Mouse (Mus musculus) intestine, embryonic 14.5 days (tissue): ENCODE results near the gene Ppdpf. TPM values are rescaled to one million over a fixed set of nuclear protein-coding genes. Genes with fewer than 3 reads are reported as not detected.

Source experiments
- ATAC-seq: fragments of 200-750 bp; cut with Nextera tagmentation; replicated peaks from 2 replicates; pipeline ENCODE4 v1.8.0; 2017; ENCODE audit warnings: low read depth, moderate number of reproducible peaks, moderate TSS enrichment, moderate library complexity; ENCODE audit not compliant: low FRiP score, low TSS enrichment
- DNase-seq: peaks from one replicate; pipeline ENCODE4 v3.0.0-alpha.2; 2018; ENCODE audit warnings: low spot score
- H3K27ac ChIP-seq: fragments of 300-500 bp; sonication (generic); 2 replicates; pipeline ENCODE4 v1.5.1; 2014; ENCODE audit warnings: low read depth, mild to moderate bottlenecking, control low read depth
- H3K27me3 ChIP-seq: fragments of 300-500 bp; sonication (generic); replicated peaks from 2 replicates; pipeline ENCODE4 v1.6.1; 2014; ENCODE audit warnings: low read length, control low read depth; ENCODE audit not compliant: control insufficient read depth, insufficient read depth
- H3K36me3 ChIP-seq: fragments of 300-500 bp; sonication (generic); 2 replicates; pipeline ENCODE4 v1.6.1; 2014; ENCODE audit warnings: low read length, control low read depth; ENCODE audit not compliant: control insufficient read depth, insufficient read depth
- H3K4me1 ChIP-seq: fragments of 300-500 bp; sonication (generic); replicated peaks from 2 replicates; pipeline ENCODE4 v1.6.1; 2014; ENCODE audit warnings: low read length, control low read depth, mixed read lengths; ENCODE audit not compliant: control insufficient read depth, insufficient read depth
- H3K4me2 ChIP-seq: fragments of 300-500 bp; sonication (generic); 2 replicates; pipeline ENCODE4 v1.6.1; 2014; ENCODE audit warnings: low read length
- H3K4me3 ChIP-seq: fragments of 300-500 bp; sonication (generic); 2 replicates; pipeline ENCODE4 v1.5.1; 2014; ENCODE audit warnings: low read depth, low read length, control low read depth, mixed read lengths
- H3K9ac ChIP-seq: fragments of 300-500 bp; sonication (generic); 2 replicates; pipeline ENCODE4 v1.6.1; 2014; ENCODE audit warnings: mild to moderate bottlenecking, low read length
- H3K9me3 ChIP-seq: fragments of 300-500 bp; sonication (generic); 2 replicates; pipeline ENCODE4 v1.6.1; 2016; ENCODE audit warnings: low read length, control low read depth; ENCODE audit not compliant: control insufficient read depth
- WGBS: fragments of 180-500 bp; shearing (Covaris S2); extraction: QIAGEN DNeasy Blood & Tissue Kit; methylation state at CpG from one replicate; pipeline ENCODE4 v1.1.7; 2014; 5-methylcytosine and 5-hydroxymethylcytosine counted together
- polyA plus RNA-seq: library from polyadenylated mRNA; unstranded; fragments of >200 nt; fragmentation: Nextera tagmentation; extraction: Ambion mirVana; gene quantifications from 2 replicates; pipeline ENCODE4 v1.2.1, GENCODE M21; 2014

The Ppdpf gene
- polyA plus RNA-seq, 1 experiment from 2014 or later = 350 TPM

GRCm38 (mm10) chr2:181193044-181193443, 6.0 kb downstream of the Ppdpf start:
- no peak for DNase-seq
- H3K9me3 ChIP-seq = no peaks in the 10 kb centered on the region
- ATAC-seq = no peak
- peaks cover 8% of the 10 kb centered on the region for H3K4me1 ChIP-seq
- no peak overlapping the region for H3K4me3 ChIP-seq
- no peaks in the 10 kb centered on the region for H3K27me3 ChIP-seq
- no peak overlapping the region for H3K9ac ChIP-seq
- 75% methylated on average over 3 of the region's 3 CpGs for WGBS
- peaks cover 9% of the 10 kb centered on the region for H3K36me3 ChIP-seq
- H3K4me2 ChIP-seq = no peak overlapping the region
- H3K27ac ChIP-seq = no peak overlapping the region

GRCm38 (mm10) chr2:181196628-181197300, 9.7 kb downstream of the Ppdpf start:
- Histone ChIP-seq H3K9ac (no peak overlapping the region), H3K4me2 (no peak overlapping the region), H3K4me1 (no peaks in the 10 kb centered on the region), H3K4me3 (no peak overlapping the region), H3K27me3 (no peaks in the 10 kb centered on the region), H3K36me3 (no peaks in the 10 kb centered on the region), H3K27ac (no peak overlapping the region), H3K9me3 (no peaks in the 10 kb centered on the region)
- WGBS = 79% methylated on average over 4 of the region's 4 CpGs
- ATAC-seq (no peak), DNase-seq (no peak)

- H3K36me3 ChIP-seq = no peaks in the 10 kb centered on the region
- H3K4me1 ChIP-seq = no peaks in the 10 kb centered on the region
- H3K27ac ChIP-seq = no peak overlapping the region
- 55% methylated on average over 3 of the region's 3 CpGs for WGBS
- no peak overlapping the region for H3K4me3 ChIP-seq
- H3K9ac ChIP-seq = no peak overlapping the region
- no peak for DNase-seq
- ATAC-seq = no peak
- no peaks in the 10 kb centered on the region for H3K27me3 ChIP-seq
- no peak overlapping the region for H3K4me2 ChIP-seq
- no peaks in the 10 kb centered on the region for H3K9me3 ChIP-seq
Observed at GRCm38 (mm10) chr2:181201606-181202005, 14.6 kb downstream of the Ppdpf start.

- ATAC-seq = no peak
- WGBS = 86% methylated on average over 3 of the region's 3 CpGs
Observed at GRCm38 (mm10) chr2:181202422-181202821, 15.4 kb downstream of the Ppdpf start, which contains the start of gene Ptk6. TSS of gene Ptk6 (minus strand) at chr2:181202789.

GRCm38 (mm10) chr2:181202886-181203285, 15.8 kb downstream of the Ppdpf start:
- no peak for ATAC-seq
- Histone ChIP-seq H3K9ac (no peak overlapping the region), H3K4me2 (no peak overlapping the region), H3K27ac (no peak overlapping the region), H3K4me1 (no peaks in the 10 kb centered on the region), H3K9me3 (no peaks in the 10 kb centered on the region), H3K4me3 (no peak overlapping the region), H3K27me3 (no peaks in the 10 kb centered on the region), H3K36me3 (no peaks in the 10 kb centered on the region)
- no peak for DNase-seq
- 77% methylated on average over 6 of the region's 6 CpGs for WGBS

More at GRCm38 (mm10) chr2:181202422-181202821, 15.4 kb downstream of the Ppdpf start, which contains the start of gene Ptk6:
- Histone ChIP-seq H3K27me3 (no peaks in the 10 kb centered on the region), H3K36me3 (no peaks in the 10 kb centered on the region), H3K4me3 (no peak within 1 kb of the TSS), H3K4me1 (no peaks in the 10 kb centered on the region), H3K27ac (no peak within 1 kb of the TSS), H3K9ac (no peak within 1 kb of the TSS), H3K4me2 (no peak within 1 kb of the TSS), H3K9me3 (no peaks in the 10 kb centered on the region)
- DNase-seq = no peak

DNA sequence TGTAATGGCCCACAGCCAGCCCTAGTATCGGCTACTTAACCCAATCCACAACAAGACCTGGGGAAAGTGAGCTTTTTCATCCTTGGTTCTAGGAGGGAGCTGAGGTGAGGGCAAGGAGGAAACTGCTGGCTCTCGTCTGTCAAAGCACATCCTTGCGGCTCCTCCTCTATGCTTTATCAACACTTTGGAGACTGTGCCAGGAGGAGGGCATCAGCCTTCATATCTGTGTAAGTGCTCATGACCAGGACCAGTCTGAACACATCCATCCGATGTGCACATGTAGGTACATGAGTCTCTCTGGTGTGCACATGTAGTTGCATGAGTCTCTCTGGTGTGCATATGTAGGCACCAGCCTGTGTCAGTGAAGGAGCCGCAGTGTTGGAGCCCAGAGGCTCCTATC, 18.6 kb downstream of the Ppdpf start:
- ATAC-seq = no peak
- Histone ChIP-seq H3K4me2 (no peak overlapping the region), H3K27me3 (no peaks in the 10 kb centered on the region), H3K9ac (no peak overlapping the region), H3K36me3 (no peaks in the 10 kb centered on the region), H3K4me1 (no peaks in the 10 kb centered on the region), H3K9me3 (no peaks in the 10 kb centered on the region), H3K27ac (no peak overlapping the region), H3K4me3 (no peak overlapping the region)
- 81% methylated on average over 5 of the region's 5 CpGs for WGBS
- no peak for DNase-seq

DNA sequence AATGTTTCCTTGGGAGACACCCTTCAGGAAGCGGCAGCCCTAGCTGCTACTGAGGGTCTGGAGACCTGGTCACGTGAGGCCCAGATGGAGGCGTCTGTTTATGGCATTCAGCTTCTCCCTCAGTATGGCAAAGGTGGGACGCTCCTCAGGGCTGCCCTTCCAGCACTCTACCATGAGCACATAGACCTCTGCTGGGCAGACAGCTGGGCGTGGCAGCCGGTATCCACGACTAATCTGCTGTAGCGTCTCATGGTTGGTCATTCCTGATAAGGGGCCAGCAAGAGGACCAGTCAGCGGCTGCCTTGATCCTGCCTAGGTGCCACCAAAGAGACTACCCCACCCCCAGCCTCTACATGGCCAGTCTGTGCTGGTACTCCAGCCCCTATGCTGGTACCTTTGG, 19.1 kb downstream of the Ppdpf start:
- no peaks in the 10 kb centered on the region for H3K9me3 ChIP-seq
- H3K4me2 ChIP-seq = no peak overlapping the region
- H3K27ac ChIP-seq = no peak overlapping the region
- H3K9ac ChIP-seq = no peak overlapping the region
- ATAC-seq = peak; percentile 55; the same call in 1 of the 2 replicates
- H3K4me1 ChIP-seq = no peaks in the 10 kb centered on the region
- WGBS = 68% methylated on average over 9 of the region's 9 CpGs
- no peak for DNase-seq
- H3K4me3 ChIP-seq = no peak overlapping the region
- peaks cover 4% of the 10 kb centered on the region for H3K27me3 ChIP-seq
- H3K36me3 ChIP-seq = no peaks in the 10 kb centered on the region

- Histone ChIP-seq H3K9ac (no peak overlapping the region), H3K4me2 (peak overlapping the region; percentile 61), H3K4me3 (peak overlapping the region; percentile 28), H3K36me3 (no peaks in the 10 kb centered on the region), H3K9me3 (no peaks in the 10 kb centered on the region), H3K4me1 (no peaks in the 10 kb centered on the region), H3K27me3 (peaks cover 36% of the 10 kb centered on the region), H3K27ac (no peak overlapping the region)
- ATAC-seq (peak; percentile 32; the same call in 1 of the 2 replicates), DNase-seq (peak; percentile 58)
- 3% methylated on average over 34 of the region's 34 CpGs for WGBS
Observed at GRCm38 (mm10) chr2:181212389-181213020, 25.5 kb downstream of the Ppdpf start.
